Mouse (Mus musculus) embryonic stem cell, embryonic (primary cell): ENCODE measurements around the gene C1qtnf5.
"Not testable (repeated sequence)": the region's sequence is repeated elsewhere in the genome, so short reads cannot be mapped to it uniquely, and the experiment has no call there.

ENCODE experiments used
- CTCF ChIA-PET, 4 experiments: fragments of 300-600 bp in 2 of 4; fragments of 350-600 bp in 2 of 4; sonication (Branson Sonifier 250); formaldehyde crosslinking; loops; one replicate each; lab custom pipeline; 2022; ENCODE audit warnings: inconsistent platforms in 2 of 4; lab: Charles Lee
- POLR2A ChIA-PET, 4 experiments: fragments of 300-600 bp in 2 of 4; fragments of 350-600 bp in 2 of 4; sonication (Branson Sonifier 250); formaldehyde crosslinking; loops; one replicate each; lab custom pipeline; 2022; ENCODE audit warnings: antibody characterized with exemption in 4 of 4, inconsistent platforms in 1 of 4; lab: Charles Lee

C1qtnf5 gene

GRCm38 (mm10) chr9:44107557-44108179 lies 623 bp downstream of the C1qtnf5 start:
- ChIA-PET POLR2A (interaction anchor here in 1 of 4 experiments (0.6 to 3.2 kb wide), 6 partner anchors 10 to 1855 kb away, joined by 3 to 10 read pairs (median 4); partner anchors contain the start of gene H2afx), CTCF (interaction anchor here (0.7 to 5.6 kb wide), 13 partner anchors 8 to 313 kb away, joined by 3 to 35 read pairs (median 4); no protein-coding TSS in a partner anchor)

- POLR2A ChIA-PET, result interaction anchor here in 3 of 4 experiments (0.9 to 3.2 kb wide), 19 partner anchors 8 to 245 kb away, joined by 3 to 10 read pairs (median 3); partner anchors contain the start of genes Cbl (in 1 of the 3) and H2afx (in 1 of the 3)
- CTCF ChIA-PET, result interaction anchor here (0.5 to 5.6 kb wide), 56 partner anchors 8 to 513 kb away, joined by 3 to 42 read pairs (median 5); partner anchors contain the start of genes Cbl (in 1 of the 4), Ccdc84 (in 1 of the 4), Hmbs (in 1 of the 4) and Mcam (in 1 of the 4)
These were observed 1.4 kb downstream of the C1qtnf5 start for GRCm38 (mm10) chr9:44108269-44109055.

- CTCF ChIA-PET, result interaction anchor here (0.5 to 5.6 kb wide), 68 partner anchors 8 to 512 kb away, joined by 3 to 42 read pairs (median 5); partner anchors contain the start of genes Cbl (in 1 of the 4), Ccdc84 (in 1 of the 4), Hmbs (in 1 of the 4) and Mcam (in 1 of the 4)
- POLR2A ChIA-PET, result interaction anchor here in 3 of 4 experiments (0.6 to 3.2 kb wide), 33 partner anchors 8 to 575 kb away, joined by 3 to 10 read pairs (median 3); partner anchors contain the start of genes H2afx (in 2 of the 3), Bcl9l (in 1 of the 3), Cbl (in 1 of the 3) and Trappc4 (in 1 of the 3)
These were observed 2.5 kb downstream of the C1qtnf5 start for GRCm38 (mm10) chr9:44109360-44110095.

GRCm38 (mm10) chr9:44111909-44112308 lies 4.9 kb downstream of the C1qtnf5 start:
- CTCF ChIA-PET, result not testable (repeated sequence)

GRCm38 (mm10) chr9:44113105-44113789 lies 6.2 kb downstream of the C1qtnf5 start, which contains the start of the genes Gm49380 and Rnf26:
Gene Gm49380, minus strand, starts transcription at chr9:44113500.
Gene Rnf26, minus strand, starts transcription at chr9:44113517.
- CTCF ChIA-PET, result interaction anchor here (0.6 to 5.2 kb wide), 6 partner anchors 11 to 340 kb away, joined by 3 to 50 read pairs (median 4); no protein-coding TSS in a partner anchor
- POLR2A ChIA-PET, result interaction anchor here in 3 of 4 experiments (0.8 to 2.0 kb wide), 22 partner anchors 9 to 248 kb away, joined by 3 to 11 read pairs (median 4); partner anchors contain the start of genes Cbl (in 2 of the 3), H2afx (in 2 of the 3) and Vps11 (in 2 of the 3)

More at GRCm38 (mm10) chr9:44111909-44112308, 4.9 kb downstream of the C1qtnf5 start:
- POLR2A ChIA-PET, result not testable (repeated sequence)

GRCm38 (mm10) chr9:44114453-44114852 lies 7.4 kb downstream of the C1qtnf5 start:
- ChIA-PET CTCF (interaction anchor here (0.6 to 5.2 kb wide), 12 partner anchors 10 to 130 kb away, joined by 3 to 50 read pairs (median 4); partner anchors contain the start of gene Cbl (in 1 of the 4)), POLR2A (interaction anchor here (0.6 to 2.4 kb wide), 24 partner anchors 10 to 986 kb away, joined by 3 to 11 read pairs (median 4); partner anchors contain the start of genes H2afx (in 3 of the 4), Cbl (in 2 of the 4) and Vps11 (in 1 of the 4))

- POLR2A ChIA-PET, result interaction anchor here in 3 of 4 experiments (0.6 to 2.4 kb wide), 16 partner anchors 11 to 1223 kb away, joined by 3 to 8 read pairs (median 4); partner anchors contain the start of genes Cbl (in 1 of the 3), H2afx (in 1 of the 3), Hyou1 (in 1 of the 3) and Mcam (in 1 of the 3)
These were observed 8.6 kb downstream of the C1qtnf5 start for GRCm38 (mm10) chr9:44115599-44115998.

GRCm38 (mm10) chr9:44116182-44116581 lies 9.1 kb downstream of the C1qtnf5 start:
- POLR2A ChIA-PET, result interaction anchor here (0.6 to 2.4 kb wide), 20 partner anchors 10 to 303 kb away, joined by 3 to 8 read pairs (median 4); partner anchors contain the start of genes Cbl (in 1 of the 4), H2afx (in 1 of the 4), Hyou1 (in 1 of the 4) and Mcam (in 1 of the 4)

More at GRCm38 (mm10) chr9:44115599-44115998, 8.6 kb downstream of the C1qtnf5 start:
- CTCF ChIA-PET, result interaction anchor here (0.5 to 5.2 kb wide), 51 partner anchors 8 to 885 kb away, joined by 3 to 50 read pairs (median 4); partner anchors contain the start of genes C1qtnf5 (in 3 of the 4), Cbl (in 2 of the 4), Usp2 (in 2 of the 4) and Hinfp (in 1 of the 4)

GRCm38 (mm10) chr9:44119011-44119410 lies 12.0 kb downstream of the C1qtnf5 start:
- POLR2A ChIA-PET, result interaction anchor here in 3 of 4 experiments (0.7 to 1.7 kb wide), 10 partner anchors 10 to 536 kb away, joined by 3 to 6 read pairs (median 3); partner anchors contain the start of genes H2afx (in 1 of the 3), Upk2 (in 1 of the 3) and Vps11 (in 1 of the 3)
- CTCF ChIA-PET, result interaction anchor here (0.6 to 3.2 kb wide), 43 partner anchors 8 to 1601 kb away, joined by 3 to 27 read pairs (median 4); partner anchors contain the start of genes Usp2 (in 2 of the 4), C1qtnf5 (in 1 of the 4), Cbl (in 1 of the 4) and Hyou1 (in 1 of the 4)

More at GRCm38 (mm10) chr9:44116182-44116581, 9.1 kb downstream of the C1qtnf5 start:
- CTCF ChIA-PET, result interaction anchor here (0.5 to 5.2 kb wide), 60 partner anchors 8 to 886 kb away, joined by 3 to 50 read pairs (median 4); partner anchors contain the start of genes C1qtnf5 (in 3 of the 4), Cbl (in 2 of the 4), Mfrp (in 2 of the 4) and Usp2 (in 2 of the 4)

- ChIA-PET POLR2A (interaction anchor here in 2 of 4 experiments (1.0 to 1.7 kb wide), 9 partner anchors 9 to 334 kb away, joined by 3 to 6 read pairs (median 3); partner anchors contain the start of genes H2afx (in 1 of the 2) and Upk2 (in 1 of the 2)), CTCF (interaction anchor here (0.6 to 3.2 kb wide), 27 partner anchors 8 to 527 kb away, joined by 3 to 27 read pairs (median 4); partner anchors contain the start of genes C1qtnf5 (in 1 of the 4), Cbl (in 1 of the 4), Hyou1 (in 1 of the 4) and Nlrx1 (in 1 of the 4))
These were observed 13.0 kb downstream of the C1qtnf5 start for GRCm38 (mm10) chr9:44119948-44120465.

GRCm38 (mm10) chr9:44124317-44124716 lies 17.3 kb downstream of the C1qtnf5 start:
- CTCF ChIA-PET, result interaction anchor here (0.6 to 3.0 kb wide), 49 partner anchors 8 to 532 kb away, joined by 3 to 13 read pairs (median 5); partner anchors contain the start of genes Mcam (in 2 of the 4), C1qtnf5 (in 1 of the 4), Cbl (in 1 of the 4) and H2afx (in 1 of the 4)
- POLR2A ChIA-PET, result interaction anchor here (0.6 to 4.4 kb wide), 20 partner anchors 11 to 391 kb away, joined by 3 to 20 read pairs (median 4); partner anchors contain the start of genes Cbl (in 2 of the 4), Ccdc84 (in 1 of the 4), H2afx (in 1 of the 4) and Hinfp (in 1 of the 4)

- CTCF ChIA-PET, result interaction anchor here (0.6 to 3.0 kb wide), 44 partner anchors 8 to 574 kb away, joined by 3 to 13 read pairs (median 5); partner anchors contain the start of genes Mcam (in 2 of the 4), C1qtnf5 (in 1 of the 4), Cbl (in 1 of the 4) and Nlrx1 (in 1 of the 4)
- POLR2A ChIA-PET, result interaction anchor here (0.6 to 4.4 kb wide), 17 partner anchors 10 to 390 kb away, joined by 3 to 20 read pairs (median 4); partner anchors contain the start of genes Cbl (in 2 of the 4), Ccdc84 (in 1 of the 4), Hinfp (in 1 of the 4) and Hmbs (in 1 of the 4)
These were observed 18.0 kb downstream of the C1qtnf5 start for GRCm38 (mm10) chr9:44125026-44125425.

GRCm38 (mm10) chr9:44125546-44126428 lies 18.7 kb downstream of the C1qtnf5 start:
- CTCF ChIA-PET, result interaction anchor here (0.6 to 3.0 kb wide), 18 partner anchors 9 to 573 kb away, joined by 3 to 12 read pairs (median 5); partner anchors contain the start of genes Nlrx1 (in 1 of the 4) and Vps11 (in 1 of the 4)

More at GRCm38 (mm10) chr9:44125546-44126428, 18.7 kb downstream of the C1qtnf5 start:
- POLR2A ChIA-PET, result interaction anchor here in 3 of 4 experiments (0.6 to 11.4 kb wide), 13 partner anchors 10 to 285 kb away, joined by 3 to 104 read pairs (median 5); partner anchors contain the start of genes H2afx (in 2 of the 3) and Cbl (in 1 of the 3)
